Mouse (Mus musculus): ENCODE measurements at regions not wholly inside any gene's neighbourhood (a gene's known extent, or its start where the extent isn't known, plus 50 kb on each side); places are given as distances from the start of the nearest gene placed in this dataset.

- Histone ChIP-seq H3K27me3 (ENCODE audit: control insufficient read depth, insufficient read depth, low read length) (no peaks in the 10 kb centered on the region), H3K9me3 (ENCODE audit: control insufficient read depth, low read length) (no peaks in the 10 kb centered on the region), H3K27ac (ENCODE audit: low read depth, low read length) (no peak overlapping the region), H3K4me2 (ENCODE audit: low read depth, low read length) (no peak overlapping the region), H3K4me1 (ENCODE audit: control insufficient read depth, insufficient read depth, low read length) (peaks cover 11% of the 10 kb centered on the region), H3K9ac (replicated peaks; ENCODE audit: low read depth, low read length) (no peak overlapping the region), H3K4me3 (ENCODE audit: low read depth, low read length) (no peak overlapping the region), H3K36me3 (ENCODE audit: control insufficient read depth, insufficient read depth, low read length) (no peaks in the 10 kb centered on the region)
- 85% methylated on average over 10 of the region's 10 CpGs for WGBS
- no peak for ATAC-seq (ENCODE audit: low read depth)
These were observed 52.0 kb upstream of the Zfp648 start for GRCm38 (mm10) chr1:154148948-154149347.

GRCm38 (mm10) chr1:154149431-154150143 lies 51.4 kb upstream of the Zfp648 start:
- Histone ChIP-seq H3K4me1 (ENCODE audit: control insufficient read depth, insufficient read depth, low read length) (peaks cover 11% of the 10 kb centered on the region), H3K4me3 (ENCODE audit: low read depth, low read length) (no peak overlapping the region), H3K4me2 (ENCODE audit: low read depth, low read length) (no peak overlapping the region), H3K9me3 (ENCODE audit: control insufficient read depth, low read length) (no peaks in the 10 kb centered on the region), H3K36me3 (ENCODE audit: control insufficient read depth, insufficient read depth, low read length) (no peaks in the 10 kb centered on the region), H3K27ac (ENCODE audit: low read depth, low read length) (peak overlapping the region; percentile 40), H3K9ac (replicated peaks; ENCODE audit: low read depth, low read length) (no peak overlapping the region), H3K27me3 (ENCODE audit: control insufficient read depth, insufficient read depth, low read length) (no peaks in the 10 kb centered on the region)
- 74% methylated on average over 1 of the region's 1 CpGs for WGBS
- ATAC-seq (ENCODE audit: low read depth), result no peak

GRCm38 (mm10) chr1:154150167-154150851 lies 50.7 kb upstream of the Zfp648 start:
- Histone ChIP-seq H3K36me3 (ENCODE audit: control insufficient read depth, insufficient read depth, low read length) (no peaks in the 10 kb centered on the region), H3K4me1 (ENCODE audit: control insufficient read depth, insufficient read depth, low read length) (peaks cover 11% of the 10 kb centered on the region), H3K4me3 (ENCODE audit: low read depth, low read length) (no peak overlapping the region), H3K9ac (replicated peaks; ENCODE audit: low read depth, low read length) (no peak overlapping the region), H3K27ac (ENCODE audit: low read depth, low read length) (peak overlapping the region; percentile 40), H3K9me3 (ENCODE audit: control insufficient read depth, low read length) (no peaks in the 10 kb centered on the region), H3K4me2 (ENCODE audit: low read depth, low read length) (no peak overlapping the region), H3K27me3 (ENCODE audit: control insufficient read depth, insufficient read depth, low read length) (no peaks in the 10 kb centered on the region)
- 33% methylated on average over 8 of the region's 8 CpGs for WGBS
- ATAC-seq (ENCODE audit: low read depth), result peak; percentile 88
